Mouse (Mus musculus) megakaryocyte, embryonic 14.5 days (primary cell): Measurements from ENCODE around the gene Dop1b. TPM values are rescaled to one million over a fixed set of nuclear protein-coding genes. Genes with fewer than 3 reads are reported as not detected.

Source experiments
- H3K27me3 ChIP-seq: replicated peaks from 2 replicates; pipeline ENCODE3; 2012; ENCODE audit warnings: inconsistent platforms
- H3K36me3 ChIP-seq: replicated peaks from 2 replicates; pipeline ENCODE3; 2012; ENCODE audit warnings: low read length, inconsistent platforms, mixed read lengths
- H3K4me1 ChIP-seq: 2 replicates; pipeline ENCODE4 v1.6.1; 2012; ENCODE audit warnings: inconsistent platforms
- H3K4me3 ChIP-seq: replicated peaks from 2 replicates; pipeline ENCODE3; 2012; ENCODE audit warnings: moderate library complexity, mild to moderate bottlenecking, inconsistent platforms
- H3K9me3 ChIP-seq: 2 replicates; pipeline ENCODE4 v1.6.1; 2012; ENCODE audit warnings: inconsistent platforms
- FLI1 ChIP-seq: IDR thresholded peaks from 2 replicates; pipeline ENCODE4 v1.6.1; 2012; ENCODE audit warnings: low read length, inconsistent platforms, mixed read lengths
- GATA1 ChIP-seq: IDR thresholded peaks from 3 replicates; pipeline ENCODE4 v1.6.1; 2012; ENCODE audit warnings: mixed read lengths, low read length, inconsistent platforms, borderline replicate concordance
- polyA plus RNA-seq: library from polyadenylated mRNA; stranded (reverse); fragments of >175 nt; gene quantifications from 2 replicates; pipeline ENCODE4 v1.2.3, GENCODE M21; 2012; ENCODE audit warnings: low replicate concordance; ENCODE audit not compliant: insufficient read depth

The Dop1b gene
- polyA plus RNA-seq, 1 experiment, result 15.5 TPM

DNA sequence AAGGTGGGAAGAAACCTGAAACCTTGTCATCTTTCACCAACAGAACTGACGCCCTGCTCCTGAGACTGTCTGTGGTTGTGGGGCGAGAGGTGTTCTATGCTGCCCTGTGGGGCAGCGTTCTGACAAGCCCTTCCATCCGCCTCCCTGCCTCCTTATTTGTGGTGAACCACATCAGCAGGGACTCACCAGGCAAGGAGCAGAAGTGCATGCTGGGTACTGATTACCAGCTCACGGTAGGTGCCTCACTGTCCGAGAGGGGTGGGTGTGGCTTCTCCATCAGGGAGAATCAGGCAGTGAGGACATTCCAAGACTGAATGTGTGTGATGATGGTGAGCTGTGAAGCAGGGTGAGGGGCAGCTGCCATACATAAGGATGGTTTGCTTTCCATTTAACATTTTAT, 35.7 kb downstream of the Dop1b start:
- no peaks in the 10 kb centered on the region for H3K9me3 ChIP-seq
- H3K36me3 ChIP-seq, result peaks cover 37% of the 10 kb centered on the region
- H3K4me3 ChIP-seq, result no peak overlapping the region
- peaks cover 9% of the 10 kb centered on the region for H3K27me3 ChIP-seq
- peaks cover 71% of the 10 kb centered on the region for H3K4me1 ChIP-seq
- no peak for TF ChIP-seq GATA1
- TF ChIP-seq FLI1, result no peak

DNA sequence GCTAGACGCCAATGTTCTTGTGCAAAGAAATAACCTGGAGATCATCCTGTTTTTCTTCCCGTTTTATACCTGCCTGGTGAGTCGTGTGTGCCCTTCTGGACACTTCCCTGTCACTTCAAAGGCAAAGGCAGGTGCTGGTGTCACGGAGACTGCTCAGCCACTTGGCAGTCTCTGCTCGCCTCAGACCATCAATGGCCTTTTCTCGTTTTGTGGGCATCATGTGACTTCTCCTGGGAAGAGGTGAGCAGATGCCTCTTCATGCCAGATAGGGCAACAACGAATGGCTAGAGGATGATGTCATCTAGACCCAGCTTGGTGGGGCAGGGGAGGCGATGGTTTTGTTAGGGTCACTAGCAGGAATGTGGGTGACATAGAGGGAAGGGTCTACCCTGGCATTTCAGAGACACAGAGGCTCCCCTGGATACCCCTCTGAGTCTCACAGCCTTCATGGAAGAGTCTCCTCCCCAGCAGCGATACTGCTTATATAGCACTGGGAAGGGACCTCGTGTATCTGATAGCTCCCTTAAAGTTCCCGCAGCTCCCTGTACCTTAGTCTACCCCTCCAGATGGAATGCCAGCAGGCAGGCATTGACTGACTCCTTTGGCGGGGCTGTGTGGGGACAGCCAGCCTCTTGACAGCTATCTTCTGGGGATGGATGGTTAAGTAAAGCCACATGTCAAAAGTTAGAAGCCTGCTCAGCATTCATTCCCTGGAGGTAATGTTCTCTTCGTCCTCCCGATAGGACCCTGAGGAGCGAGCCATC, 37.6 kb downstream of the Dop1b start:
- H3K27me3 ChIP-seq, result peaks cover 13% of the 10 kb centered on the region
- H3K4me1 ChIP-seq, result peaks cover 63% of the 10 kb centered on the region
- H3K4me3 ChIP-seq, result no peak overlapping the region
- H3K9me3 ChIP-seq, result no peaks in the 10 kb centered on the region
- peaks cover 48% of the 10 kb centered on the region for H3K36me3 ChIP-seq
- TF ChIP-seq FLI1 (no peak), GATA1 (no peak)

DNA sequence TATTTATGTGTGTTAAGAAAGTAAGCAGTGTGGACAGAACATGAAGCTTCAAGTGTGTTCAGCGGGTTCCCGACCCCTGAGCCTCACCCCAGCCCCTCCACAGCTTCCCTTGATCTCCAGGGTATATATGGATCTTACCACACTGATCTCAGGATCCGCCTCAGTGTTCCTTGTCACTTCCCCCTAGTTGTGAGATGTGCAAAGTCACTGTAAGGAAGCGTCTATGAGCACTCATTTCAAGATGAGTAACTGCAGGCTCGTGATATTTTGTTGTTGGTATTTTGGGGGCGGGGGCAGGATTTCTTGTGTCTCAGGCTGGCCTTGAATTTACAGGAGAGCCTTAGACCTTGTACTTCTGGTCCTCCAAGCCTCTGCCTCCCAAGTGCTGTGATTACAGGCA, 38.8 kb downstream of the Dop1b start:
- no peak for TF ChIP-seq FLI1
- no peak for TF ChIP-seq GATA1
- H3K36me3 ChIP-seq, result peaks cover 59% of the 10 kb centered on the region
- peaks cover 19% of the 10 kb centered on the region for H3K27me3 ChIP-seq
- H3K9me3 ChIP-seq, result no peaks in the 10 kb centered on the region
- no peak overlapping the region for H3K4me3 ChIP-seq
- peaks cover 59% of the 10 kb centered on the region for H3K4me1 ChIP-seq

DNA sequence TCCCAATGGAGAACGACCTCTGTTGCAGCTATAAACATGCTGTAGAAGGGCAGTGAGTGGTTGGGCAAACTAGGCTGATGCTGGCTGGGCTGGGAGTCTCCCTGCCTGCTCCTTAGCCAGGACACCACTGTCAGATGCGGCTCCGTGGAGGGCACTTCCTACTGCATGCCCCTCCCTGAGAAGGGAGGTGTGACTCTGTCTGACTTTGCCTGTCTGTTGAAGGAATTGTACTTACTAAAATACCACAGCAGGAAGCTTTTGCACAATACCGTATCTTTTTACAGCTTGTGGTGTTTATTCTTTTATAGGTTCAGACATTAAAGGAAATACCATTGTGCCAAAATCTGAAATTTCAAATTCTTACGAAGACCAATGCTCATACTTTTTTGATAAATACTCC, 40.1 kb downstream of the Dop1b start:
- Histone ChIP-seq H3K9me3 (no peaks in the 10 kb centered on the region), H3K36me3 (peaks cover 61% of the 10 kb centered on the region), H3K27me3 (peaks cover 22% of the 10 kb centered on the region), H3K4me1 (peaks cover 54% of the 10 kb centered on the region), H3K4me3 (peak overlapping the region; percentile 55)
- no peak for TF ChIP-seq FLI1
- TF ChIP-seq GATA1, result no peak

DNA sequence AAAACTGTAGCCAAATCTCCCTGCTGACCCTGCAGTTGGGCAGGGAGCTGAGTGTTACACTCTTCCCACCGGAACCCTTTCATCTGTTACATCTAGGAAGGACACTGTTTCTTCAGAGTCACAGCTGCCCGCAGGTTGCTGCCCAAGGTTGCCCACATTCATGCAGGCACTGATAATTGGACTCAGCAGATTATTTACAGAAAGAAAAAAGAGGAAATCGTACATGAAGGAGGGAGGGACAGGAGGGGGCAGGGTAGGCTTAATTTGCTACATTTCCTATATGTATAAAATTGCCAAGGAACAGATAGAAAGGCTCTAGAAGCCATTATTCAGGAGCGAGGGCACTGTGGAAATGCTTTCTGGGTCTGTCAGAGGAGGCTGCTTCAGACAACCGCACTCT, 44.9 kb downstream of the Dop1b start:
- H3K36me3 ChIP-seq, result peaks cover 86% of the 10 kb centered on the region
- no peak for TF ChIP-seq GATA1
- TF ChIP-seq FLI1, result no peak
- H3K4me3 ChIP-seq, result no peak overlapping the region
- H3K4me1 ChIP-seq, result peaks cover 17% of the 10 kb centered on the region
- no peaks in the 10 kb centered on the region for H3K9me3 ChIP-seq
- H3K27me3 ChIP-seq, result peaks cover 40% of the 10 kb centered on the region

DNA sequence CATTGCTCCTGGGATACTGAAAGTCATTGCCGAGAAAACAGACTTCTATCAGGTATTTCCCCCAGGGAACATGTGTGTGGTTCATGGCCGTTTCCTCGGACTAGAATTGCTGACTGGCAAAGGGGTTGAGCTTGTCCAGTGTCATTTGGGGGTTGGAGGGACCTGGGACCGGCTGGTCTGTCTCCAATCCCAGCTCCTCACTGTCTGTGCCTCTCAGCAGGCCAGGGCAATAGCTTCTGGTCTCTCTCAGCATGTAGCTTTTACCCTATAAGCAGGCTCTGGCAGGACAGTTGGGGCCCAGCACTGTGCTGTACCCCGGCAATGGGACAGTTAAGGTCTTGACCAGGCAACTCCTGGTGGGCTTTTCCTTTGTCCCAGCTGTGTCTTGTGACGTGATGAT, 51.7 kb downstream of the Dop1b start:
- TF ChIP-seq GATA1, result no peak
- no peak for TF ChIP-seq FLI1

DNA sequence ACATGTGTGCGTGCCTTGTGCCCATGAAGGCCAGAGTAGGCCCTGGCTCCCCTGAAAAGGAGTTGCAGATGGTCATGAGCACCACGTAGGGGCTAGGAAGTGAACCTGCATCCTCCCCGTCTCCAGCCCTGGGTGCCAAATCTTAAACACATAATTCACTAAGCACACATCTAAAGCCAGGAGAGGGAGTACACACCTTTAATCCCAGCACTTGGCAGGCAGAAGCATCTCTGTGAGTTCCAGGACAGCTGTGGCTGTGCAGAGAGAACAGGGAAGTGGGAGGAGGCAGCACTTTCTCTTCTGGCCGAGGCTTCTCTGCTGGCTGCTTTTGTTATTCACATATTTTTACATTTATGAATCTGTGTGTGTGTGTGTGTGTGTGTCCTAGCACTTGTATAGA, 52.9 kb downstream of the Dop1b start:
- no peaks in the 10 kb centered on the region for H3K9me3 ChIP-seq
- H3K27me3 ChIP-seq, result peaks cover 29% of the 10 kb centered on the region
- peaks cover 17% of the 10 kb centered on the region for H3K4me1 ChIP-seq
- peaks cover 83% of the 10 kb centered on the region for H3K36me3 ChIP-seq
- no peak overlapping the region for H3K4me3 ChIP-seq
- no peak for TF ChIP-seq GATA1
- no peak for TF ChIP-seq FLI1

More for the DNA sequence above, 51.7 kb downstream of the Dop1b start:
- H3K36me3 ChIP-seq, result peaks cover 83% of the 10 kb centered on the region
- no peak overlapping the region for H3K4me3 ChIP-seq
- peaks cover 16% of the 10 kb centered on the region for H3K4me1 ChIP-seq
- no peaks in the 10 kb centered on the region for H3K9me3 ChIP-seq
- H3K27me3 ChIP-seq, result peaks cover 33% of the 10 kb centered on the region

DNA sequence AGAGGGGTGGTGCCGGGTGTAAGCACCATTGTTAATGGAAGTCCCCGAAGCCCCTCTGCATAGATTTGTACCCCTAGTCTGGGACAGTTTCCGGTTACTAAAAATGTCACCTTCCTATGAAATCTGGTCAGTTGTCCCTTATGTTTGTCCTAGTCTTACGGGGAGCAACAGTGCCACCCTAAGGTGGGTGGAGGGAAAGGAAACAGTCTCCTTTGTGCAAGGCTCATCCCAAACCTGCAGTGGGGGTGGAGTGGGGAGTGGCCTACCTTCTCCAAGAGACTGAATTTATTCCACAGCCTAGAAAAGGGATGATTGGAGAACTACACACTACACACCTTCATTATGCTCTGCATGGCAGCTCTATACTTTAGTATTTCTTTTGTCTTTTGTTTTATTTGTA, 55.3 kb downstream of the Dop1b start:
- peaks cover 17% of the 10 kb centered on the region for H3K4me1 ChIP-seq
- TF ChIP-seq GATA1 (no peak), FLI1 (no peak)
- peaks cover 83% of the 10 kb centered on the region for H3K36me3 ChIP-seq
- no peaks in the 10 kb centered on the region for H3K9me3 ChIP-seq
- H3K27me3 ChIP-seq, result peaks cover 24% of the 10 kb centered on the region
- H3K4me3 ChIP-seq, result no peak overlapping the region

DNA sequence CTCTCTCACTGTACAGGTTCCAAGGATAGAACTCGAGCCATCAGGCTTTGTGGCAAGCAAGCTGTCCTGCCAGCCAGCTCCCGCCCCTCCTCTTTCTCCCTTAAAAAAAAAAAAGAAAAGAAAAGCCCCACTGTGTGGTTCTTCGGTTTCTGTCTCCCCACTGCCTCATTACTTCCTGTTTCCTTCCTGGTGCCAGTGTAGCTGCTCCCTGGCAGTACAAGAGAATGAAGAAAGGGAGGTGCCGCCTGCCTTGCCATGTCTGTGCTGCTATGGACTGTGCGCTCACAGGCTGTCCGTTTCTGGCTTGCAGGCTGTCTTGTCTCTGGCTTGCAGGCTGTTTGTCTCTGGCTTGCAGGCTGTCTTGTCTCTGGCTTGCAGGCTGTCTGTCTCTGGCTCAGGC, 55.8 kb downstream of the Dop1b start:
- Histone ChIP-seq H3K27me3 (peaks cover 19% of the 10 kb centered on the region), H3K4me3 (peak overlapping the region; percentile 80), H3K4me1 (peaks cover 17% of the 10 kb centered on the region), H3K9me3 (no peaks in the 10 kb centered on the region), H3K36me3 (peaks cover 77% of the 10 kb centered on the region)
- TF ChIP-seq GATA1, result no peak
- no peak for TF ChIP-seq FLI1

DNA sequence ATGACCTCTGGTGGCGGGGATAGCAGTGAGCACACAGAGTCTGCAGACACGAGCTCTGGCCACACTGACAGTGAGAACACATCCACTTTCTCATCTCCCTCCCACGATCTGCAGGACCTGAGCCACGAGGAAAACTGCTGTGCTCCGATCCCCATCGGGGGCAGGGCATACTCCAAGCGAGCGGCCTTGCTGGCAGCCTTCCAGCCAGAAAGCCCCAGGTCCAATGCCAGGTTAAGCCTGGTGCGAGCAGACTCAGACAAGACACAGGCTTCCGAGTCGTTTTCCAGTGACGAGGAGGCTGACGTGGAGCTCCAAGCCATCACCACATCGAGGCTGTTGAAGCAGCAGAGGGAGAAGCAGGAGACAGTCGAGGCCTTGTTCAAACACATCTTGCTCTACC, 57.9 kb downstream of the Dop1b start:
- no peak overlapping the region for H3K4me3 ChIP-seq
- peaks cover 17% of the 10 kb centered on the region for H3K4me1 ChIP-seq
- TF ChIP-seq FLI1 (no peak), GATA1 (no peak)
- H3K27me3 ChIP-seq, result peaks cover 10% of the 10 kb centered on the region
- no peaks in the 10 kb centered on the region for H3K9me3 ChIP-seq
- peaks cover 71% of the 10 kb centered on the region for H3K36me3 ChIP-seq
